Mouse (Mus musculus) liver, embryonic 15.5 days (tissue): ENCODE measurements at regions not wholly inside any gene's neighbourhood (a gene's known extent, or its start where the extent isn't known, plus 50 kb on each side); places are given as distances from the start of the nearest gene placed in this dataset.
A peak's percentile ranks its signal among the peaks of the same experiment; 100 is the strongest.

Source experiments
- ATAC-seq: fragments of 200-750 bp; cut with Nextera tagmentation; 2 replicates; pipeline ENCODE4 v1.8.0; 2017; ENCODE audit warnings: moderate number of reproducible peaks, mild to moderate bottlenecking, moderate library complexity; ENCODE audit not compliant: insufficient read depth
- H3K27ac ChIP-seq: fragments of 300-500 bp; sonication (generic); replicated peaks from 2 replicates; pipeline ENCODE4 v1.5.1; 2015; ENCODE audit warnings: mild to moderate bottlenecking, inconsistent platforms
- H3K27me3 ChIP-seq: fragments of 300-500 bp; sonication (generic); 2 replicates; pipeline ENCODE4 v1.6.1; 2015; ENCODE audit warnings: mild to moderate bottlenecking, inconsistent platforms
- H3K36me3 ChIP-seq: fragments of 300-500 bp; sonication (generic); replicated peaks from 2 replicates; pipeline ENCODE4 v1.6.1; 2015; ENCODE audit warnings: moderate library complexity, mild to moderate bottlenecking, inconsistent platforms
- H3K4me1 ChIP-seq: fragments of 300-500 bp; sonication (generic); replicated peaks from 2 replicates; pipeline ENCODE4 v1.6.1; 2015; ENCODE audit warnings: inconsistent platforms
- H3K4me2 ChIP-seq: fragments of 300-500 bp; sonication (generic); 2 replicates; pipeline ENCODE4 v1.6.1; 2015; ENCODE audit warnings: moderate library complexity, mild to moderate bottlenecking, inconsistent platforms
- H3K4me3 ChIP-seq: fragments of 300-500 bp; sonication (generic); replicated peaks from 2 replicates; pipeline ENCODE4 v1.5.1; 2015; ENCODE audit warnings: mild to moderate bottlenecking, inconsistent platforms
- H3K9ac ChIP-seq: fragments of 300-500 bp; sonication (generic); 2 replicates; pipeline ENCODE4 v1.6.1; 2015; ENCODE audit warnings: moderate library complexity, mild to moderate bottlenecking, inconsistent platforms
- H3K9me3 ChIP-seq: fragments of 300-500 bp; sonication (generic); replicated peaks from 2 replicates; pipeline ENCODE4 v1.6.1; 2016; ENCODE audit warnings: inconsistent platforms
- WGBS: fragments of 180-500 bp; shearing (Covaris S2); methylation state at CpG from one replicate; pipeline ENCODE4 v1.1.7; 2015; ENCODE audit warnings: mixed read lengths; ENCODE audit not compliant: insufficient replicate concordance; 5-methylcytosine and 5-hydroxymethylcytosine counted together

GRCm38 (mm10) chr1:119187301-119187700, 133.9 kb upstream of the Gli2 start:
- no peaks in the 10 kb centered on the region for H3K9me3 ChIP-seq
- H3K9ac ChIP-seq = no peak overlapping the region
- WGBS = 54% methylated on average over 2 of the region's 2 CpGs
- H3K4me3 ChIP-seq = no peak overlapping the region
- H3K36me3 ChIP-seq = no peaks in the 10 kb centered on the region
- H3K27me3 ChIP-seq = peaks cover 14% of the 10 kb centered on the region
- H3K4me2 ChIP-seq = no peak overlapping the region
- H3K4me1 ChIP-seq = no peaks in the 10 kb centered on the region
- ATAC-seq = no peak
- no peak overlapping the region for H3K27ac ChIP-seq

- no peak for ATAC-seq
- Histone ChIP-seq H3K27ac (no peak overlapping the region), H3K36me3 (no peaks in the 10 kb centered on the region), H3K4me1 (no peaks in the 10 kb centered on the region), H3K4me2 (no peak overlapping the region), H3K9me3 (no peaks in the 10 kb centered on the region), H3K9ac (no peak overlapping the region), H3K4me3 (no peak overlapping the region), H3K27me3 (peaks cover 14% of the 10 kb centered on the region)
- 71% methylated on average over 4 of the region's 4 CpGs for WGBS
Observed at GRCm38 (mm10) chr1:119186856-119187255, 133.4 kb upstream of the Gli2 start.

GRCm38 (mm10) chr1:119183558-119184270, 130.3 kb upstream of the Gli2 start:
- Histone ChIP-seq H3K36me3 (no peaks in the 10 kb centered on the region), H3K27ac (no peak overlapping the region), H3K4me1 (no peaks in the 10 kb centered on the region), H3K9ac (no peak overlapping the region), H3K4me2 (no peak overlapping the region), H3K4me3 (no peak overlapping the region), H3K9me3 (no peaks in the 10 kb centered on the region), H3K27me3 (0 out of 2 replicates have a peak, but pooled peaks cover under 1% of the 10 kb centered on the region)
- ATAC-seq = no peak
- 46% methylated on average over 17 of the region's 17 CpGs for WGBS

GRCm38 (mm10) chr1:119173030-119173756, 119.8 kb upstream of the Gli2 start:
- 66% methylated on average over 5 of the region's 5 CpGs for WGBS
- Histone ChIP-seq H3K27ac (peak overlapping the region; percentile 45), H3K9ac (no peak overlapping the region), H3K27me3 (no peaks in the 10 kb centered on the region), H3K9me3 (no peaks in the 10 kb centered on the region), H3K36me3 (no peaks in the 10 kb centered on the region), H3K4me2 (no peak overlapping the region), H3K4me3 (no peak overlapping the region), H3K4me1 (no peaks in the 10 kb centered on the region; the same call in 1 of the 2 replicates)
- ATAC-seq = peak; percentile 83

- no peaks in the 10 kb centered on the region for H3K36me3 ChIP-seq
- H3K4me3 ChIP-seq = no peak overlapping the region
- no peaks in the 10 kb centered on the region for H3K9me3 ChIP-seq
- no peak for ATAC-seq
- H3K4me1 ChIP-seq = no peaks in the 10 kb centered on the region
- no peak overlapping the region for H3K9ac ChIP-seq
- 61% methylated on average over 5 of the region's 5 CpGs for WGBS
- H3K4me2 ChIP-seq = no peak overlapping the region
- H3K27me3 ChIP-seq = no peaks in the 10 kb centered on the region
- H3K27ac ChIP-seq = no peak overlapping the region
Observed at GRCm38 (mm10) chr1:119167443-119167842, 114.0 kb upstream of the Gli2 start.

- WGBS = 74% methylated on average over 7 of the region's 7 CpGs
- Histone ChIP-seq H3K4me2 (no peak overlapping the region), H3K4me3 (no peak overlapping the region), H3K9ac (no peak overlapping the region), H3K27ac (no peak overlapping the region), H3K9me3 (no peaks in the 10 kb centered on the region), H3K4me1 (no peaks in the 10 kb centered on the region), H3K27me3 (no peaks in the 10 kb centered on the region), H3K36me3 (no peaks in the 10 kb centered on the region)
- ATAC-seq = no peak
Observed at GRCm38 (mm10) chr1:119166286-119166685, 112.9 kb upstream of the Gli2 start.

- Histone ChIP-seq H3K27ac (no peak overlapping the region), H3K9me3 (no peaks in the 10 kb centered on the region)
- no peak for ATAC-seq
Observed at GRCm38 (mm10) chr1:119164811-119165210, 111.4 kb upstream of the Gli2 start.

GRCm38 (mm10) chr1:119163846-119164245, 110.4 kb upstream of the Gli2 start:
- Histone ChIP-seq H3K27me3 (no peaks in the 10 kb centered on the region), H3K4me3 (no peak overlapping the region), H3K9ac (no peak overlapping the region), H3K9me3 (no peaks in the 10 kb centered on the region), H3K4me2 (no peak overlapping the region), H3K4me1 (no peaks in the 10 kb centered on the region), H3K27ac (no peak overlapping the region), H3K36me3 (no peaks in the 10 kb centered on the region)
- ATAC-seq = no peak

More at GRCm38 (mm10) chr1:119164811-119165210, 111.4 kb upstream of the Gli2 start:
- Histone ChIP-seq H3K4me1 (no peaks in the 10 kb centered on the region), H3K4me2 (no peak overlapping the region), H3K36me3 (no peaks in the 10 kb centered on the region), H3K4me3 (no peak overlapping the region), H3K9ac (no peak overlapping the region), H3K27me3 (no peaks in the 10 kb centered on the region)
- WGBS = 62% methylated on average over 5 of the region's 5 CpGs

GRCm38 (mm10) chr1:119163114-119163740, 109.8 kb upstream of the Gli2 start:
- no peaks in the 10 kb centered on the region for H3K36me3 ChIP-seq
- H3K4me2 ChIP-seq = no peak overlapping the region
- no peak for ATAC-seq
- no peaks in the 10 kb centered on the region for H3K4me1 ChIP-seq
- WGBS = 71% methylated on average over 7 of the region's 7 CpGs
- no peaks in the 10 kb centered on the region for H3K9me3 ChIP-seq
- no peaks in the 10 kb centered on the region for H3K27me3 ChIP-seq
- no peak overlapping the region for H3K4me3 ChIP-seq
- H3K9ac ChIP-seq = no peak overlapping the region
- H3K27ac ChIP-seq = no peak overlapping the region

GRCm38 (mm10) chr1:119161751-119162150, 108.3 kb upstream of the Gli2 start:
- WGBS = 48% methylated on average over 3 of the region's 3 CpGs
- H3K9ac ChIP-seq = no peak overlapping the region
- no peak for ATAC-seq
- no peak overlapping the region for H3K4me2 ChIP-seq
- no peak overlapping the region for H3K4me3 ChIP-seq
- no peak overlapping the region for H3K27ac ChIP-seq
- H3K9me3 ChIP-seq = no peaks in the 10 kb centered on the region
- H3K36me3 ChIP-seq = no peaks in the 10 kb centered on the region
- H3K27me3 ChIP-seq = no peaks in the 10 kb centered on the region
- no peaks in the 10 kb centered on the region for H3K4me1 ChIP-seq

- WGBS = 57% methylated on average over 1 of the region's 1 CpGs
Observed at GRCm38 (mm10) chr1:119160354-119160753, 106.9 kb upstream of the Gli2 start.

More at GRCm38 (mm10) chr1:119160354-119160753, 106.9 kb upstream of the Gli2 start:
- no peaks in the 10 kb centered on the region for H3K27me3 ChIP-seq
- H3K36me3 ChIP-seq = no peaks in the 10 kb centered on the region
- no peaks in the 10 kb centered on the region for H3K4me1 ChIP-seq
- no peak for ATAC-seq
- H3K4me3 ChIP-seq = no peak overlapping the region
- no peaks in the 10 kb centered on the region for H3K9me3 ChIP-seq
- H3K27ac ChIP-seq = no peak overlapping the region
- no peak overlapping the region for H3K4me2 ChIP-seq
- no peak overlapping the region for H3K9ac ChIP-seq
